Mouse (Mus musculus) urinary bladder, postnatal 25 days (tissue): ENCODE data around the gene Cacna2d3.

Experiments
- DNase-seq: peaks from one replicate; pipeline ENCODE4 v3.0.0; 2022; ENCODE audit warnings: low spot score

Gene Cacna2d3

GRCm38 (mm10) chr14:29267233-29267874, 454.3 kb downstream of the Cacna2d3 start:
- DNase-seq, result no peak

GRCm38 (mm10) chr14:29260621-29261020, 461.0 kb downstream of the Cacna2d3 start:
- no peak for DNase-seq

- DNase-seq, result no peak
Measured at GRCm38 (mm10) chr14:29243516-29243915, 478.1 kb downstream of the Cacna2d3 start.

- DNase-seq, result no peak
Measured at GRCm38 (mm10) chr14:29238446-29238845, 483.2 kb downstream of the Cacna2d3 start.

GRCm38 (mm10) chr14:29228976-29229716, 492.5 kb downstream of the Cacna2d3 start:
- DNase-seq, result no peak

- DNase-seq, result no peak
Measured at GRCm38 (mm10) chr14:29228471-29228870, 493.2 kb downstream of the Cacna2d3 start.

- DNase-seq, result no peak
Measured at GRCm38 (mm10) chr14:29227959-29228358, 493.7 kb downstream of the Cacna2d3 start.

- DNase-seq, result no peak
Measured at GRCm38 (mm10) chr14:29225754-29226365, 495.8 kb downstream of the Cacna2d3 start.

- DNase-seq, result no peak
Measured at GRCm38 (mm10) chr14:29223012-29223411, 498.7 kb downstream of the Cacna2d3 start.

- DNase-seq, result no peak
Measured at GRCm38 (mm10) chr14:29222191-29222882, 499.3 kb downstream of the Cacna2d3 start.

- no peak for DNase-seq
Measured at GRCm38 (mm10) chr14:29216106-29216505, 505.6 kb downstream of the Cacna2d3 start.

GRCm38 (mm10) chr14:29204967-29205268, 516.7 kb downstream of the Cacna2d3 start:
- DNase-seq, result no peak

- no peak for DNase-seq
Measured at GRCm38 (mm10) chr14:29204236-29204966, 517.3 kb downstream of the Cacna2d3 start.

GRCm38 (mm10) chr14:29196171-29196570, 525.5 kb downstream of the Cacna2d3 start:
- no peak for DNase-seq

- DNase-seq, result no peak
Measured at GRCm38 (mm10) chr14:29191426-29191825, 530.2 kb downstream of the Cacna2d3 start.

GRCm38 (mm10) chr14:29183730-29184129, 537.9 kb downstream of the Cacna2d3 start:
- DNase-seq, result no peak

GRCm38 (mm10) chr14:29179397-29179888, 542.2 kb downstream of the Cacna2d3 start:
- no peak for DNase-seq

- no peak for DNase-seq
Measured at GRCm38 (mm10) chr14:29178695-29179396, 542.8 kb downstream of the Cacna2d3 start.

- no peak for DNase-seq
Measured at GRCm38 (mm10) chr14:29174762-29175161, 546.9 kb downstream of the Cacna2d3 start.

- DNase-seq, result no peak
Measured at GRCm38 (mm10) chr14:29172207-29172606, 549.5 kb downstream of the Cacna2d3 start.

GRCm38 (mm10) chr14:29164653-29165030, 557.0 kb downstream of the Cacna2d3 start:
- DNase-seq, result no peak
